Mouse (Mus musculus): ENCODE measurements at regions not wholly inside any gene's neighbourhood (a gene's known extent, or its start where the extent isn't known, plus 50 kb on each side); places are given as distances from the start of the nearest gene placed in this dataset.

GRCm38 (mm10) chr7:129962575-129962974 lies 370.9 kb downstream of the Wdr11 start:
- TF ChIP-seq CHD2 (IDR thresholded peaks at IDR 0.05; ENCODE audit: low read depth, low read length) (no peak), ZC3H11A (IDR thresholded peaks at IDR 0.05; ENCODE audit: borderline replicate concordance, low read depth, low read length) (no peak), HCFC1 (IDR thresholded peaks at IDR 0.05; ENCODE audit: borderline replicate concordance, insufficient read depth, low read length) (no peak), MAFK (IDR thresholded peaks at IDR 0.05; ENCODE audit: insufficient read depth, low read depth, low read length) (no peak)

Data from ES-E14 (cell line).